ENCODE assay signal across 27 mouse cellular contexts in genomic region chr17:26749975-26750374, GRCm38 (mm10). TPM values are rescaled to one million over a fixed set of nuclear protein-coding genes. Genes with fewer than 3 reads are reported as not detected.
DNase-seq lines count a peak whose midpoint lies in the region; ATAC-seq and TF ChIP-seq lines count a peak whose summit lies in the region.
"Had no signal": no experiment of that assay in that cellular context is flagged by ENCODE, and none has a peak within 500 bp of the region (broad histone marks: within the 10 kb centered on the region; RNA-seq: fewer than 3 reads in every experiment).

No protein-coding gene starts in this region.

- H3K4me3 ChIP-seq in MEL (ENCODE audit: control insufficient read depth in 1 of 2, insufficient read depth in 1 of 2, low read depth in 2 of 2, low read length in 2 of 2): no peak overlapping the region
- H3K4me3 ChIP-seq in forebrain, embryonic 12.5 days (replicated peaks): no peak overlapping the region
- H3K4me3 ChIP-seq: embryonic facial prominence, embryonic 10.5 days; embryonic facial prominence, embryonic 13.5 days; erythroblast, embryonic 14.5 days; forebrain, embryonic 13.5 days; heart, embryonic 13.5 days had no signal

- H3K36me3 ChIP-seq in MEL (ENCODE audit: control insufficient read depth in 1 of 2, insufficient read depth in 2 of 2, low read length in 2 of 2): peaks cover 0 to 4% of the 10 kb centered on the region in 2 experiments; a peak in 1 of 4 replicates
- no peaks in the 10 kb centered on the region for H3K36me3 ChIP-seq in forebrain, embryonic 12.5 days (replicated peaks)
- H3K36me3 ChIP-seq: embryonic facial prominence, embryonic 10.5 days; embryonic facial prominence, embryonic 13.5 days; heart, embryonic 13.5 days had no signal

- ATAC-seq in granulocyte monocyte progenitor cell, adult 5-6 weeks (replicated peaks; ENCODE audit: poor library complexity, severe bottlenecking): peak; percentile 90
- ATAC-seq in monocyte, adult 5-6 weeks (replicated peaks; ENCODE audit: insufficient number of reproducible peaks, low FRiP score, low TSS enrichment, poor library complexity, severe bottlenecking): peak; percentile 92; the same call in 1 of the 2 replicates
- no peak for ATAC-seq in forebrain, embryonic 12.5 days (ENCODE audit: low FRiP score)
- ATAC-seq: forebrain, embryonic 13.5 days; forebrain, embryonic 16.5 days; hindbrain, postnatal 0 days; inflammation-experienced regulatory T-cells, adult 6 months; intestine, embryonic 16.5 days had no signal

- DNase-seq in 416B (ENCODE audit: low read depth): peak; percentile 37
- peak; percentile 27 for DNase-seq in MEL (ENCODE audit: low read depth, low spot score)
- DNase-seq in testis, postnatal 10 days (ENCODE audit: low spot score): no peak
- no peak for DNase-seq in urinary bladder, adult 18-20 months (ENCODE audit: low spot score in 2 of 2)
- DNase-seq: adrenal gland, adult 8-10 months; adrenal gland, postnatal 25 days; cerebellum, adult 11-12 months; cerebellum, adult 9-10 months; cerebellum, postnatal 14 days; gastrocnemius, postnatal 10 days; gastrocnemius, postnatal 36 days; heart, adult 18-20 months; heart, postnatal 14 days; heart, postnatal 4 days had no signal

- no peaks in the 10 kb centered on the region for H3K27me3 ChIP-seq in MEL (ENCODE audit: control insufficient read depth in 1 of 2, insufficient read depth in 2 of 2, low read length in 2 of 2)
- no peaks in the 10 kb centered on the region for H3K27me3 ChIP-seq in forebrain, embryonic 12.5 days
- H3K27me3 ChIP-seq: embryonic facial prominence, embryonic 13.5 days; forebrain, embryonic 13.5 days; heart, embryonic 13.5 days had no signal

- TF ChIP-seq EP300 in MEL (IDR thresholded peaks at IDR 0.05; ENCODE audit: low read depth in 1 of 2, low read length in 2 of 2): no peak; a peak in 1 of 4 replicates

- H3K79me2 ChIP-seq in MEL (ENCODE audit: control insufficient read depth, insufficient read depth, low read length, poor library complexity): no peaks in the 10 kb centered on the region

- TF ChIP-seq CTCF in MEL (IDR thresholded peaks at IDR 0.05 in 2 of 3, conservative IDR thresholded peaks at IDR 0.05 in 1 of 3; ENCODE audit: control insufficient read depth in 1 of 3, insufficient read depth in 1 of 3, low read depth in 2 of 3, low read length in 3 of 3, poor library complexity in 1 of 3, severe bottlenecking in 1 of 3): no peak

- H3K27ac ChIP-seq in MEL (ENCODE audit: control insufficient read depth, low read depth, low read length): no peak overlapping the region
- no peak overlapping the region for H3K27ac ChIP-seq in forebrain, embryonic 12.5 days
- H3K27ac ChIP-seq: embryonic facial prominence, embryonic 10.5 days; embryonic facial prominence, embryonic 13.5 days; forebrain, embryonic 13.5 days; heart, embryonic 13.5 days; hindbrain, embryonic 14.5 days; hindbrain, postnatal 0 days had no signal

- H3K9me3 ChIP-seq in MEL (replicated peaks; ENCODE audit: insufficient read depth, low read length): no peaks in the 10 kb centered on the region
- H3K9me3 ChIP-seq in forebrain, embryonic 12.5 days: no peaks in the 10 kb centered on the region
- H3K9me3 ChIP-seq: embryonic facial prominence, embryonic 10.5 days; embryonic facial prominence, embryonic 13.5 days; forebrain, embryonic 13.5 days; heart, embryonic 13.5 days had no signal

- no peak overlapping the region for H3K4me2 ChIP-seq in forebrain, embryonic 12.5 days
- H3K4me2 ChIP-seq: embryonic facial prominence, embryonic 13.5 days; forebrain, embryonic 13.5 days; heart, embryonic 13.5 days; hindbrain, embryonic 14.5 days had no signal

- WGBS in forebrain, embryonic 12.5 days: 87% methylated on average over 3 of the region's 3 CpGs

- no peak overlapping the region for H3K9ac ChIP-seq in MEL (ENCODE audit: control insufficient read depth, low read depth, low read length, poor library complexity, severe bottlenecking)
- no peak overlapping the region for H3K9ac ChIP-seq in forebrain, embryonic 12.5 days
- H3K9ac ChIP-seq: embryonic facial prominence, embryonic 13.5 days; forebrain, embryonic 13.5 days; heart, embryonic 13.5 days; hindbrain, embryonic 14.5 days had no signal

- no peak for TF ChIP-seq POLR2A in MEL (IDR thresholded peaks at IDR 0.05; ENCODE audit: control insufficient read depth in 1 of 2, insufficient read depth in 1 of 2, low read depth in 1 of 2, low read length in 2 of 2, poor library complexity in 1 of 2)

- no peak for TF ChIP-seq RAD21 in MEL (IDR thresholded peaks at IDR 0.05; ENCODE audit: low read depth, low read length)

- no peaks in the 10 kb centered on the region; a peak in 1 of 4 replicates for H3K4me1 ChIP-seq in MEL (ENCODE audit: control insufficient read depth in 1 of 2, insufficient read depth in 2 of 2, low read length in 2 of 2)
- no peaks in the 10 kb centered on the region for H3K4me1 ChIP-seq in forebrain, embryonic 12.5 days
- H3K4me1 ChIP-seq: embryonic facial prominence, embryonic 10.5 days; embryonic facial prominence, embryonic 13.5 days; forebrain, embryonic 13.5 days; heart, embryonic 13.5 days had no signal

TF ChIP-seq in MEL, 35 proteins besides CTCF, POLR2A, EP300 and RAD21:
- TF ChIP-seq GATA1 (IDR thresholded peaks at IDR 0.05; ENCODE audit: low read depth, low read length) (peak; percentile 37; the same call in 1 of the 2 replicates), MYB (IDR thresholded peaks at IDR 0.05; ENCODE audit: low read depth, low read length) (no peak)

RNA-seq across cellular contexts. Expression of gene Bnip1, which starts 30.9 kb away (rescaled TPM):
- total RNA-seq in MEL (2012; rRNA removed): 34.8 and 44.1 TPM in 2 replicates
- polyA plus RNA-seq in MEL (2012; ENCODE audit: insufficient read depth in 1 of 2, insufficient read length in 2 of 2, low read depth in 1 of 2, low replicate concordance in 2 of 2, missing spikeins in 1 of 2): 10 to 100 TPM in 1 of 2 experiments, not detected in 1; 44.2 TPM
- total RNA-seq in granulocyte monocyte progenitor cell, adult 5-6 weeks (2014; fragmentation: Nextera tagmentation): 23.5 and 51.0 TPM in 2 replicates
- 39.2 and 46.8 TPM in 2 replicates for total RNA-seq in granulocyte monocyte progenitor cell, adult 5-6 weeks (2017)
- 14.3 to 19.8 TPM (median 16.1 TPM) in 3 replicates for total RNA-seq in monocyte, adult 5-6 weeks (2017)
- polyA plus RNA-seq in forebrain, embryonic 12.5 days (2016; fragmentation: Nextera tagmentation; extraction: Ambion mirVana): 42.3 and 47.6 TPM in 2 replicates

RNA-seq across cellular contexts. Expression of gene Crebrf, which starts 34.5 kb away (rescaled TPM):
- 2.9 and 3.8 TPM in 2 replicates for total RNA-seq in MEL (2012; rRNA removed)
- 1 to 10 TPM in 1 of 2 experiments, not detected in 1; 1.3 TPM for polyA plus RNA-seq in MEL (2012; ENCODE audit: insufficient read depth in 1 of 2, insufficient read length in 2 of 2, low read depth in 1 of 2, low replicate concordance in 2 of 2, missing spikeins in 1 of 2)
- total RNA-seq in granulocyte monocyte progenitor cell, adult 5-6 weeks (2014; fragmentation: Nextera tagmentation): 18.8 and 30.0 TPM in 2 replicates
- total RNA-seq in granulocyte monocyte progenitor cell, adult 5-6 weeks (2017): 16.8 and 17.0 TPM in 2 replicates
- 79.3 to 106 TPM (median 83.5 TPM) in 3 replicates for total RNA-seq in monocyte, adult 5-6 weeks (2017)
- 7.6 and 8.4 TPM in 2 replicates for polyA plus RNA-seq in forebrain, embryonic 12.5 days (2016; fragmentation: Nextera tagmentation; extraction: Ambion mirVana)

Comparison
In these comparisons a context has a peak if more than half of its experiments do, and no peak if none do; other contexts are left out.
1. DNase-seq: peak in 416B (single experiment) and MEL (single experiment); none in testis, postnatal 10 days (single experiment) and urinary bladder, adult 18-20 months (0 of 2).